Mouse (Mus musculus) MEL-GATA-1-ER (cell line): ENCODE results near the gene Syn2.

Experiments
- DNase-seq: peaks from one replicate; pipeline ENCODE4 v3.0.0-alpha.2; 2012; ENCODE audit warnings: low read depth; ENCODE audit errors: extremely low read depth

Syn2 gene

DNA sequence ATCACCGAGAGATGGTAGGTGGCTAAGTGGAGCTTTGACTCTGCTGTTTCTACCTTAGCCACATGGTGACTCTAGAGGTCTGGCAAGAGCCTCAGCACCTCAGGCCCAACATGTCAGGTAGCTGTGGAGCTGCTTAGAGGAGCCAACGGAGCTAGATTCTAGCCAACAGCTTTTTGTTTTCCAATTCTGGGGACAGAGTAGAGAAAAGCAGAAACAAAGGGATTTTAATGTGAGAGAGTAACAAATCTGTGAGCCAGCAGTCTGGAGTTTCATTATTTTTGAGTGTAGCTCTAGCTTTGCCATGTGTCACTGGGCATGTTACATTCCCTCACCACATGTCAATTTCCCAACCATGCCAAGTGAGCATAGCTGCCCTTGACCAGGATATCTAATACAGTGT, 109.5 kb downstream of the Syn2 start:
- DNase-seq, result no peak

GRCm38 (mm10) chr6:115245500-115246058, 110.9 kb downstream of the Syn2 start:
- DNase-seq, result no peak

DNA sequence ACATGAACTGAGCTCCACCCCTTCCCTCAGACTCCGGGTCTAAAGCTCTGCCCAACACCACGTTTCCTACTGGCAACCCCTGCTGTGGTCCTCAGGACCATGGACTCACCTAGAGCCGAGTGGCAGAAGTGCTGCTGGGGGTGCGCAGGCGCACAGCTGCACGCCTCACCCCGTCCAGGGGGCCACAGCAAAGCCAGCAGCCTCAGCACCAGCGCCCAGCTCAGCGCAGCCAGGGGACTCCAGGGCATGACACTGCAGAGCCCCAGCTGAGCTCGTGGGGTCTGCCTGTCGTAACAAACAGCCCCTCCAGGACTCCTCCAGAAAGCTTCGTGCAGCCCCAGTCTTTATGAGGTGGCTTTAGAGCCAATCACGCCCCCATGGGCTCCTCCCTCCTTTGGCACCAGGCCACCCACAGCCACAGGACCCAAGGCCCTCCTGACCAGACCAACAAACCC, 116.9 kb downstream of the Syn2 start:
- no peak for DNase-seq

GRCm38 (mm10) chr6:115252099-115252873, 117.6 kb downstream of the Syn2 start, which contains the start of gene Timp4:
Timp4 (minus strand) TSS chr6:115252205.
- DNase-seq, result no peak

DNA sequence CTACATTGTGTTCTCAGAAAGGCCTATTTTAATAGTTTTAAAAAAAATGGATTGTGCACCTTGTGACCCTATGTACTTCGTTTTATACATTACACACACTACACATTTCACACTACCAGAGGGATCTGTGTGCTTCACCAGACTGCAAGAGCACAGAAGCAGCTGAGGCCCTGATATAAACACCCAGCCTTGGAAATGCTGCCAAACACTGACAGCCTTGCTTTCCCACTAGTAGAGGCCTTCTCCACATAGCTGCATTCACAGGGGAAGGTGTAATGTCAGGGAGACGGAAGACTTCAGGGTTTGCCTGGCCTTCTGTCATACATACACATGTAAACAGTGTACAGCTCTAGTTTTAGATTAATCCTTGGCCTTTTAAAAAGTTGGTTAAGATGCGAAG, 120.5 kb downstream of the Syn2 start:
- no peak for DNase-seq

DNA sequence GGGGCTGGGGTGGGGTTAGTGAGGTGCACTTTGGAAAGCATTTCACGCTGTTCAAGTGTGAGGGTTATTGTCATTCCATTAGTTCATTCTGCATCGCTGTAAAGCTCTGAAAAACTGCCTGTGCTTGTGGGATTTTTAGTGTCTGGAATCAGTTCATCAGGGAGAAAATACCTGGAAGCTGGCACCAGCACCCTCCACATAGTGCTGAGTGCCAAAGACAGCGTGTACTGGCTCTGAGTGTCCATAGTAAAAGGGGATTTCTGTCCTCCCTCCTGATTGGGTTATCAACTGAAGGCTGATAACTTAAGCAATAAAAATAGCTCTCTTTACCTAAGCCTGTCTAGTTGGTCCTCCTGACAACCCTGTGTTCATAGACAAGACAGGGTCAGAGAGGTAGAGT, 125.8 kb downstream of the Syn2 start:
- DNase-seq, result no peak

DNA sequence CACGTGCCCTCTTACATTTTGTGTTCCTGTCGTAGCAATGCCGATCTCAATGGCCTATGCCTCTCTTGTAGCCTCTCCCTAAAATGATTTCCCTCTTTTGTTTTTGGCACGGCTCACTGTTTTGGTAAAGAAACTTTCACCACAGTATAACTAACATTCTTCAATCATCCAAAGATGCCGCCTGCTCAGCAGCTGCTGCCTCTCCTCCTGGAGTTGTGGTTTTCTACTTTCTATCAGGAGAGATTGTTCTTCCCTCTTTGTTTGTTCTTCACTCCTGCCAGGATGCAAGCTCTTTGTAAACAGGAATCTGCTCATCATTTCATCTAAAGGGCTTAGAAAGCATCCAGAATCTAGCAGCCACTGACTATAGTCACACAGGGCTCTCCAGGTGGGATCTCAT, 132.1 kb downstream of the Syn2 start:
- DNase-seq, result no peak

DNA sequence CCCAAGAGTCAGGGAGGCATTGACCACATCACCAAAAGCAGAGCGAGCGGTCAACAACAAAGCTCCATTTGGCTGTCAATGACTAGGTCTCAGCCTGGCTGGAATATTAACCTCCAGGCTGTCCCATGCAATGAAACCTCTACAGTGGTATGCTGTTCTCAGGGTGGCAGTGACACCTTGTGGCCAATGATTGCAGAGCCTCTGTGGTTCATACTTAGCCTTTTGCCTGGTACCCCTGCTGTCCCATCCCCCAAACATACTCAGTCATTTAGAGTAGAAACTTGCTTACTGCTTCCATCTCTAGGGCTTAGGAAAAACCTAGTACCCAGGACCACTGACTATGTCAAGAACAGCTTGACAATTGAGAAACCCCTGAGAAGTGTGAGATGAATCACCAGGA, 133.2 kb downstream of the Syn2 start:
- DNase-seq, result peak; percentile 1

DNA sequence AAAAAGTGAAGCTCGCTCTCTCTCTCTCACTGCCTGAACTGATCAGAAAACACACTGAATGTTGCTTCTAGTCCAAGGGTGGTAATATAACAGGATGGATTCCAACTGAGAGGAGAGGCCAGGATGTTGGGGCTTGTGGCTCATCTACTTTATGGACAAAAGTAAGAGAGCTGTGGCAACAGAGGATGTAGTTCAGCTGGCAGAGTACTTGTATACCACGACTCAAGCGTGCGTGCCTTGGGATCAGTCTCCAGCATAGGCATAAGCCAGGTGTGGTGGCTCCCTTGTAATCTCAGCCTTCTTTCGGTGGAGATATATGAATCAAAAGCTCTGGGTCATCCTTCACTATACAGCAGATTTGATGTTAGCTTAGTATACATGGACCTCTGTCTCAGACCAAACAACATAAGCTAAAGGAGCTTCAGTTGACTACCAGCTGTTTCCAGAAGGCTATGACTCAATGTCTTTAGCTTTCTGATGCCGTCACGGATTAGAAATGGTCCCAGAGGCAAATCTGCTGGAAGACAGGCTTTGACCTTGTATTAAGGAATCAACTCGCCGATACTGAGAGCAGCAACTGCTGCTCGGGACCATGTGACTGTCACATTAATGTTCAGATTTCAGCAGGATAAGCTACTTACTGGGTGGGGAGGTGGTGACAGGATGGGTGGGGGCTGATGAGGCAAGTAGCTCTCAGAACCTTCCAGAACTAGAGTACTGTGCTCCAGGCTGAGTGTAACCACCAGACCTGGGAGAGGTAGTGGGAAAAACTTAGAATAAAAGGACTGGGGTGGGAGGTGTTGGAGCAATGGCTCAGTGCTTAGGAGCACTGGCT, 134.1 kb downstream of the Syn2 start:
- DNase-seq, result no peak

DNA sequence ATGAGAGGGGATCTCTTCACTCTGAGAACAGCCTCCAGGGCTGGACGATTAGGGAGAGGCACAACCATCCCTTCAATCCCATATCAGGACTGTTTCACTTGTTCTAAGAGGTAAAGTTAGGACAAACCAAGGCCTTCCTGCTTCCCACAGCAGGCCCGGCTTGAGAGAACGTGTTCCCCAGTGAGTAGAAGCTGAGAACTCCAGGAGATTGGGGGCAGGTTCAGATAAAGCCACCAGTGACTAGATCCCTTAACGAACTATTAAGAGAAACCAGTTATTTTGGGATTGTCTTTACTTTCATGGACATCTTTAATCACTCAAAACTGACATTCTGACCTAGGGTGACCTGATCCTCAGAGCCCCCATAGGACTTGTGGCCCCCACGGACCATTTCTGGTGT, 134.9 kb downstream of the Syn2 start:
- DNase-seq, result no peak

- no peak for DNase-seq
Measured at GRCm38 (mm10) chr6:115270085-115270484, 135.4 kb downstream of the Syn2 start.

- no peak for DNase-seq
Measured at GRCm38 (mm10) chr6:115271326-115271725, 136.6 kb downstream of the Syn2 start.

DNA sequence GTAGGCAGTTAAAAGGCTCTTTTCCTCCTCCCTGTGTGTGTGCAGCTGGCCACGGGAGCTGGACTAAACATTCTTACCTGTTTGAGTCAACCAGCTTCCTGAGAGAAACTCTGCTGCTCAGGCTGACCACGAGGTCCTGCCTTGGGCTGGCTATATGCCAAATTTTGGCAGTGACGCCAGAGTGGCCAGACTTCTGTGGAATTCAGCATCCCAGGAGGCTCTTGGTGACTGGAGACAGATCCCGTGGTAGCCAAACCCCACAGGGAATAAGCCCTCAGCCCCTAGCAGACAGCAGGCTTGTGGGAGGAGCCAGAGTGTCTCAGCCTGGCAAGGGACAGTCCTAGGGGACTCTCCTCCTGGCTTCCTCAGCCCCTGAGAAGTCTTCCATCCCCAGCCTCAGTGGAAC, 137.2 kb downstream of the Syn2 start:
- DNase-seq, result no peak

GRCm38 (mm10) chr6:115273346-115273745, 138.6 kb downstream of the Syn2 start:
- DNase-seq, result no peak

DNA sequence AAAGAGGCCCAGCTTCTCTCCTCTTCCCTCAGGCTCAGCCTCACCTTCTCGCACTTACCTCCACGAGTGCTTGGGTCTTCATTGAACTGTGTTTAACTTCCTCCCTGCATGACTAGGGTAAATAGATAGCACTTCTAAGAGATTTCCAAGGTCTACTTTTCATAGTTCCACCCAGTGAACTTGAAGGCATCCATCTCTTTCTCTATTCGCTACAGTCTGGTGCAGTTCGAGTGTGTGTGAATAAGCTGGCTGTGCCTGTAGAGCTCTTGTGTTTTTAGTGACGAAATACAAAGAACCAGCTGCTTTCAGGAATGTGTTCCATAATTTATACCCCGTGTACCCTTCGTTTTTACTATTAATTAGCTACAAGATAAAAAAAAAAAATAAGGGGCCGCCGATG, 140.0 kb downstream of the Syn2 start:
- DNase-seq, result no peak

DNA sequence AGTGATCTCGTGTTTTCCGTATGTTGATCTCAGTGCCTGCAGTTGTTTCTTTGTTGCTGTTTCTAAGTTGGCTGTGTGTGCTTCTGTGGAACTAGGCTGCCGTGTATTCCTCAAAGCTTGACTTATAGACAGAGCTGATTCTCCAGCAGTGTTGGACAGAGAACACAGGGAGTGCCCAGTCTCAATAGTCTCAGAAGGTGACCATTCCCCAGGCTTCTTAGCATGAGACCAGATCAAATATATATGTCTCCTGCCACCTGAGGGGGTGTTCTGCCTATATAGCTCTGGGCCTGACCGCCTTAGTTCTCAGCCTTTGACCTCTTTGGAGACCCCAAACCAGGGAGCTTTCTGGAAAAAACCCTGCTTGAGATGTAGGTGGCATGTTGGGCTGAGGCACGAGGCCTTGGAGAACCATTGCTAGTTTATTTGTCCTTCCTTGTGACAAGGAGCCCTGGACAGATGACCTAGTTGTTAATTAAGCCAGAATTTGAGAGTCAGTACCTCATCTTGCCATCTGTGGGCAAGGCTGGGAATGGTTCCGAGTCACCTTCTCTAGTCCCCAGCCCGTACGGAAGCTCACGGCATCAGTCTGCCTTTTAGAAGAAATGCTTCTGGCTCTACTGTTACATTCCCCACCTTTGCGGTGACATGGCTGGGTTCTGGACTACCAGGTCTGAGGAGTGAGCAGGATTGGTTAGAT, 140.6 kb downstream of the Syn2 start:
- no peak for DNase-seq

GRCm38 (mm10) chr6:115278086-115278485, 143.4 kb downstream of the Syn2 start:
- DNase-seq, result no peak

- DNase-seq, result no peak
Measured at GRCm38 (mm10) chr6:115279639-115280038, 144.9 kb downstream of the Syn2 start.

- DNase-seq, result no peak
Measured at GRCm38 (mm10) chr6:115284153-115284552, 149.5 kb downstream of the Syn2 start.

GRCm38 (mm10) chr6:115286441-115286840, 151.7 kb downstream of the Syn2 start:
- no peak for DNase-seq

DNA sequence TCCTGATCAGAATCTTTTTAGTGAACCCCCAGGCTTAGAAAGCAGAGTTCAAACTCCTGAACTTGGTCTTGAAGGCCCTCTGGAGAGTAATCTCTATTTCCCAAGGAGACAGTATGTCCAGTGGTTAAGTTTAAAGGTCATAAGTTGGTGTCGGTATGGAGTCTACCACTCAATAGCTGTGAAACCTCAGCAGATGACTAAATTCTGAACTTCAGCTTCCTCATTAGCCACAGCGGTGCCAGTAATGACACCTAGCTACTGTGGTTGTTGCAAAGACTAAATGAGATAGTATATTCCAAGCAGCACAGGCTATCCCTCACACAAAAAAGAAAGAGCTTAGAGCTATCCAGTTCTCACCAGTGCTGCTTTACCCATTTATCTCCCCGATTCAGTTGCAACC, 153.5 kb downstream of the Syn2 start:
- no peak for DNase-seq

DNA sequence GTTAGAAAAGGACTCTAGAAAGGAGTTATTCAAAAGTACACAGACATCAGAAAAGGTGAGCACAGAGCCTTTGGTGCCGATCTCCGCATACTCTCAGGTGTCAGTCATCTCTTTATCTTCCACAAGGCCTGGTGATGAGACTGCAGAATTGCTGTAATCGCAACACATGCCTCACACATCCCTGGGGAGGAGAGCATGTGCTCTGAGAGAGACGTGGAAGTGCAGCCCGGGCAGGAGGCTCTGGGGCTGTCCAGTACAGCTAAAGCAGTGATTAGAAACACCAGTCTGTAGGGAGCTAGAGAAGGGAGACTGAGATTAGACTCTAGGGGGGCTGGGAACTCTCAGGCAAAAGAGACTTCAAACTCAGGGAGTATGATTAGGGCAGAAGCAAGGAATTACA, 155.9 kb downstream of the Syn2 start:
- no peak for DNase-seq
